Mouse (Mus musculus) cerebellum, postnatal 25 days (tissue): ENCODE results near the gene Btbd2.
"Not testable (repeated sequence)": the region's sequence is repeated elsewhere in the genome, so short reads cannot be mapped to it uniquely, and the experiment has no call there.

Experiments used
- DNase-seq, 2 experiments: peaks; one replicate each; pipeline ENCODE4 v3.0.0; 2021; ENCODE audit warnings: mixed read lengths in 2 of 2

Btbd2 gene

GRCm38 (mm10) chr10:80669737-80670485 is 13.0 kb upstream of the Btbd2 start:
- peak; percentile 83 to 90 for DNase-seq

- no peak for DNase-seq
These were observed 12.1 kb upstream of the Btbd2 start for GRCm38 (mm10) chr10:80669018-80669417.

- peak; percentile 68 to 80 for DNase-seq
These were observed 11.7 kb upstream of the Btbd2 start for GRCm38 (mm10) chr10:80668614-80669013.

- DNase-seq = no peak
These were observed 10.1 kb upstream of the Btbd2 start for GRCm38 (mm10) chr10:80666837-80667412.

- DNase-seq = no peak
These were observed 9.3 kb upstream of the Btbd2 start for GRCm38 (mm10) chr10:80665981-80666733.

- DNase-seq = peak in 1 of 2 experiments; percentile 57
These were observed 8.6 kb upstream of the Btbd2 start for GRCm38 (mm10) chr10:80665459-80665858.

GRCm38 (mm10) chr10:80665016-80665380 is 8.1 kb upstream of the Btbd2 start:
- peak in 1 of 2 experiments; percentile 59 for DNase-seq

- DNase-seq = peak; percentile 84 to 85
These were observed 7.5 kb upstream of the Btbd2 start for GRCm38 (mm10) chr10:80664197-80665015.

- DNase-seq = no peak
These were observed 6.8 kb upstream of the Btbd2 start for GRCm38 (mm10) chr10:80663485-80664196.

- peak in 1 of 2 experiments; percentile 71 for DNase-seq
These were observed 4.3 kb upstream of the Btbd2 start for GRCm38 (mm10) chr10:80661149-80661548.

GRCm38 (mm10) chr10:80659213-80659612 is 2.3 kb upstream of the Btbd2 start:
- peak; percentile 78 to 89 for DNase-seq

GRCm38 (mm10) chr10:80658841-80659202 is 2.0 kb upstream of the Btbd2 start:
- DNase-seq = no peak

- DNase-seq = no peak
These were observed 1.4 kb upstream of the Btbd2 start for GRCm38 (mm10) chr10:80658194-80658840.

- peak; percentile 96 to 100 for DNase-seq
These were observed 575 bp downstream of the Btbd2 start for GRCm38 (mm10) chr10:80656130-80656862.

GRCm38 (mm10) chr10:80655406-80656129 is 1.3 kb downstream of the Btbd2 start:
- no peak for DNase-seq

GRCm38 (mm10) chr10:80654866-80655265 is 2.0 kb downstream of the Btbd2 start:
- DNase-seq = no peak

- no peak for DNase-seq
These were observed 3.6 kb downstream of the Btbd2 start for GRCm38 (mm10) chr10:80653156-80653720.

GRCm38 (mm10) chr10:80650392-80650791 is 6.5 kb downstream of the Btbd2 start:
- no peak for DNase-seq

GRCm38 (mm10) chr10:80649910-80650309 is 7.0 kb downstream of the Btbd2 start:
- not testable (repeated sequence) for DNase-seq

GRCm38 (mm10) chr10:80646936-80647335 is 9.9 kb downstream of the Btbd2 start:
- no peak for DNase-seq
